Mouse (Mus musculus): ENCODE measurements around the gene Uhrf1bp1. TPM values are rescaled to one million over a fixed set of nuclear protein-coding genes. Genes with fewer than 3 reads are reported as not detected.
A peak's percentile ranks its signal among the peaks of the same experiment; 100 is the strongest.

Uhrf1bp1 gene
- total RNA-seq, 2 experiments from 2014 or later = 24.5 to 24.7 TPM

DNA sequence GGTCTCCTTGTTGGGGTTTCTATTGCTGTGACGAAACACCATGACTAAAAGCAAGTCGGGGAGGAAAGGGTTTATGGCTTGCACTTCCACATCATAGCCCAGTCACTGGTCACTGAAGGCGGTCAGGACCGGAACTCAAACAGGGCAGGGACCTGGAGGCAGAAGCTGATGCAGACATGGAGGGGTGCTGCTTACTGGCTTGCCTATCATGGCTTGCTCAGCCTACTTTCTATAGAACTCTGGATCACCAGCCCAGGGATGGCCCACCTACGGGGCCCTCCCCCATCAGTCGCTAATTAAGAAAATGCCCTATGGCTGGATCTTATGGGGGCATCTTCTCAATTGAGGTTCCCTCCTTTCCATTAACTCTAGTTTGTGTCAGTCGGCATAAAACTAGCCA lies 55.1 kb downstream of the Uhrf1bp1 start:
- DNase-seq = no peak

- DNase-seq = no peak
These were observed 58.5 kb downstream of the Uhrf1bp1 start for GRCm38 (mm10) chr17:27914742-27915141.

DNA sequence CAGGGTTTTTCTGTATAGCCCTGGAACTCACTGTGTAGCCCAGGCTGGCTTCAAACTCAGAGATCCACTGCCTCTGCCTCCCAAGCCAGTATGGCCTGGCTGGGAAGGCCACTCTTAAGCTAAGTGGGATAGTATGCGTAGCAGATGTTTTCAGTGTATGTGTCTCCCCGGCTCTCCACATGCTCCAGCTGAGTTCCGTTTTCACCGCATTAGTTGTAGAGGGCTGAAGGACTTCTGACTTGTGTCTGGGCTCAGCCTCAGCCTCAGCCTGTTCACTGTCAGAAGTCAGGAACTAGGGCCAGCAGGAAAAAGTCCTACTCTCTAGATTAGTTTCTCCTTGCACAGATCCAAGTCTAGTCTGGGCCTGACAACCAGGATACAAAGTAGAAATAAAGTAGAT lies 60.1 kb downstream of the Uhrf1bp1 start:
- no peak for DNase-seq

DNA sequence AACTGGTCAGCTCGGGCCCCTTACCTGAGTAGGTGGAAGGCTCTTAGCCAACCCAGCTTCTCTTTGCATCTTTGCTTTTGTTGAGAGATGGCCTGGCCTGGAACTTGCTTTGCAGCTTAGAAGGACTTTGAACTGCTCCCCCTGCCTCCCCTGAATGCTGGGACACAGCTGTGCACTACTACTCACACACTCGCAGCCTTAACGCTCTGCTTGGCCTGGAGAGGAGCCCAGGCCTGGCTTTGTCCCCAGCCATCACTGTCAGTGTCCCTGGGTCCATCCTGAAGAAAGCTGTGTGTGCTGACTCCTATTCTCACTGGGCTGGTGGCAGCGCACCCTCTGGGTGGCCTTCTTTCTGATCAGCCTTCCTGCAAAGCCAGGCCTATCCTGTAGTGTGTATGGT lies 64.4 kb downstream of the Uhrf1bp1 start:
- no peak for DNase-seq

DNA sequence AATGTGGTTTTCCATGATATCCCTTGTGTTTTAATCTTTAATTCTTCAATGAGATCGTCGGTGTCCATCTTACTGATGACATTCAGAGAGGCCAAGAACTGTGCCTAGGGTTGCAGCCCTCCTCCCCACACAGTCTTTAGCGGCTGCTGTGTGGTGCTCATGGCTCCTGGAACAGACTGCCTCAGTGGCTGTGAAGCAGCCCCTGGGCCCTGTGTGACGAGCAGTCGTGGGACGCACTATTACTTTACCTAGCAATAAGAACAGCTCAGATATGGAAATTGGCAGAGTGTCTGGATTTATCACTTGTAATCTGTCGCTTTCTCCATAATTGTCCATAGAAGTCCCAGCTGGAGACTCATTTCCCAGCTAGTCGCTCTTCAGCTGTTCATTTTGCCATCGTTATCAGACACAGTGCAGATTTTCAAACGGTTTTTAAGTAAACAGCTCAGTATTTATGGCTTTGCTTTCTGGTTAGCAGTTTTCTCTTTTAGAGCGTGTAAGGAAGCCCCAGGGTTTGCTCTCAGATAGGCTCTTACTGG lies 66.0 kb downstream of the Uhrf1bp1 start:
- no peak for DNase-seq

GRCm38 (mm10) chr17:27925054-27925453 lies 68.8 kb downstream of the Uhrf1bp1 start:
- DNase-seq = no peak

- DNase-seq = no peak
These were observed 69.3 kb downstream of the Uhrf1bp1 start for GRCm38 (mm10) chr17:27925504-27925903.

- DNase-seq = no peak
These were observed 74.0 kb downstream of the Uhrf1bp1 start for GRCm38 (mm10) chr17:27930291-27930690.

GRCm38 (mm10) chr17:27931826-27932225 lies 75.6 kb downstream of the Uhrf1bp1 start:
- no peak for DNase-seq

- DNase-seq = no peak
These were observed 78.1 kb downstream of the Uhrf1bp1 start for GRCm38 (mm10) chr17:27934136-27934910.

DNA sequence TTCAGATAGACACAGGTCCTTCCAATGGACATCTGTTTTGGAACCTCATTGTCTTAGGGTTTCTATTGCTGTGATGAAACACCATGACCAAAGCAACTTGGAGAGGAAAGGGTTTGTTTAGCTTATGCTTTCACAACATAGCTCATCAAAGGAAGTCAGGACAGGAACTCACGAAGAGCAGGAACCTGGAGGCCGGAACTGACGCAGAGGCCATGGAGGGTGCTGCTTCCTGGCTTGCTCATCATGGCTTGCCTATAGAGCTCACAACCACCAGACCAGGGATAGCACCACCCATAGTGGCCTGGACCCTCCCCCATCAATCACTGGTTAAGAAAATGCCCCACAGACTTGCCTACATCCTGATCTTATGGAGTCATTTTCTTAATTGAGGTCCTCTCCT lies 78.8 kb downstream of the Uhrf1bp1 start:
- DNase-seq = no peak

- no peak for DNase-seq
These were observed 80.9 kb downstream of the Uhrf1bp1 start for GRCm38 (mm10) chr17:27937054-27937615.

- DNase-seq = no peak
These were observed 82.0 kb downstream of the Uhrf1bp1 start for GRCm38 (mm10) chr17:27938121-27938754.

DNA sequence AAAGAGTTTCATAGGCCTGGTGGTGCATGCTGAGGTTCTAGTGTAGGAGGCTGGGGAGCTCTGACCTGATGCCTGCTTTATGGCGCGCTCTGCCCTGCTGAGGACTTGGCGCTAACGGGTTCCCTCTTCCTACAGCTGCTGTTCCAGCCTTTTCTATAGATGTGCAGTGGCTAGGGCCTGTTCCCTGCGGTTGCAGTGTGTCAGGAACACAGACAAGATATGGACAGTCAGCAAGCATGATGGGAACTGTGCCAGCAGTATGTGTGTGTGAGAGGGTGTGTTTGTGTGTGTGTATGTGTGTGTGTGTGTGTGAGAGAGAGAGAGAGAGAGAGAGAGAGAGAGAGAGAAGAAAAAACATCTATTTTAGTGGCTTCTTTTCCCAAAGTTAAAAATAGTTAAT lies 82.8 kb downstream of the Uhrf1bp1 start:
- no peak for DNase-seq

GRCm38 (mm10) chr17:27940352-27940751 lies 84.1 kb downstream of the Uhrf1bp1 start:
- DNase-seq = peak; percentile 34

- no peak for DNase-seq
These were observed 84.9 kb downstream of the Uhrf1bp1 start for GRCm38 (mm10) chr17:27941178-27941577.

DNA sequence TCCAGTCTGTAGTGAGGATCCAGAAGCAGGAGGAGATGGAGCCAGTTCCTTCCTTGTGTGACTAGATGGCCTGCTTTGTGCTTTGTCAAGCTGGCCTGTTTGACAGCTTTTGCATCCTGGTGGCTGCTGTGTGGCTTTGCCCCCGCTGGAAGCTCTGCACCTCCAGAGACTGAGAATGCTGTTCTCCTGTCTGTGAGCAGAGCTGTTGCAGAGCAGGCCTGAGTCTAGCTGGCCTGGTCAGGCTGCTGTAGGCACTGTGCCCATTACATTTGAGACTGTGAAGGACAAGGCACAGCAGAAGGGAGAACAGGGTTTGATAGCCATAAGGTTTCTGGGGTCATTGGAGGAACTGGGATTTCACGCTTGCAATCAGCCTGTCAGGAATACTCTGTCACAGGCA lies 85.5 kb downstream of the Uhrf1bp1 start:
- DNase-seq = no peak

DNA sequence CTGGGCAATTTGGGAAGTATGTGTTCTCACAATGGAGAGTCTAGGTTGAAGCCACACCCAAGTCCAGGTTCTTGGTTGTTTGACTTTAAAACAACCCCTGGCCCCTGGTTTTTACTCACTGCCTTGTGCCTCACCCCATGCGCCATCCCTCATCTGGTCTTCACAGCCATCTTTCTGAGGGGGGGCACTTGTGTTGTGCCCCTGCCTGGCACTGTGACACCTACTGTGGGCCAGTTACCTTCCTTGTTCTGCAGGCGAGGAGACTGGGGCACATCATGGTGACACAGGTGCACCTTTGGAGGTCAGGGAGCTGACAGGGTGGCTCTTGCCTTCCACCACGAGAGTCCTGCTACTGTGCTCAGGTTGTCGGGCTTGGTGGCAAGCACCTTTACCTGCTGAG lies 85.9 kb downstream of the Uhrf1bp1 start:
- DNase-seq = no peak

GRCm38 (mm10) chr17:27945546-27946216 lies 89.4 kb downstream of the Uhrf1bp1 start:
- DNase-seq = peak; percentile 75

GRCm38 (mm10) chr17:27946371-27946770 lies 90.1 kb downstream of the Uhrf1bp1 start:
- DNase-seq = no peak

DNA sequence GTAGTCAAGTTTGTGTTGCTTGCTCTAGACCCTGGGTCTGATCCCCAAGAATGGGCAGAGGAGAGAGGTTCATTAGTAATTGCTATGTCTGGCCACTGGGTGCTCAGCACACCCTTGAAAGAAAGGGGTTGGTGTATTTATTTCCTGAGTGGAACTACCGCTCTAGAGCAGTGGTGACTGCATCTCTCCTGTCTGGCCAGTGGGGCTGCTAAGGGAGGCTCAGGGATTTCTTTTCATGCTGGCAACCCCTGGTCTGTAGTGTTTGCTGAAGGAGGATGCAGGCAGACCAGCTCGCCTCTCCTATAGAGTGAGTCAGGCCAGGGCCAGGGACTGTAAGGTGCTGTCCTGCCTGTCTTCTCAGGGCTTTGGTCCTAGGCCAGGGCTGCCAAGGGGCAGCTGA lies 90.9 kb downstream of the Uhrf1bp1 start:
- DNase-seq = no peak

All from adrenal gland, postnatal 10 days (tissue).